Mouse (Mus musculus): Measurements from ENCODE around the gene Inpp5d. TPM values are rescaled to one million over a fixed set of nuclear protein-coding genes. Genes with fewer than 3 reads are reported as not detected.
A peak's percentile ranks its signal among the peaks of the same experiment; 100 is the strongest.

Gene Inpp5d
- 183 and 196 TPM in 2 replicates for total RNA-seq (2017)

DNA sequence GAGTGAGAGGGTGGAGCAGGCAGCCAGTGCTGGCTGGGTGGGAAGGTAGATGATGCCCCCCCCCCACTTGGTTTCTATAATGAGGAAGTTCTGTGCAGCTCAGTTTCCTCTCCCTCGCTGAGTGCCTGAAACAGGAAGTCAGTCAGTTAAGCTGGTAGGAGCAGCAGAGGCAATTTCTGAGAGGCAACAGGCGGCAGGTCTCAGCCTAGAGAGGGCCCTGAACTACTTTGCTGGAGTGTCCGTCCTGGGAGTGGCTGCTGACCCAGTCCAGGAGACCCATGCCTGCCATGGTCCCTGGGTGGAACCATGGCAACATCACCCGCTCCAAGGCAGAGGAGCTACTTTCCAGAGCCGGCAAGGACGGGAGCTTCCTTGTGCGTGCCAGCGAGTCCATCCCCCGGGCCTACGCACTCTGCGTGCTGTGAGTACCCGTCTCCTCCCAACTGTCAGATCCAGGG is at the start of gene Inpp5d:
TSS of gene Inpp5d (plus strand) at position 102 of the 458 bp plus-strand sequence.
- peak; percentile 79 for ATAC-seq (ENCODE audit: extremely low read depth, insufficient number of reproducible peaks, low FRiP score, poor library complexity, severe bottlenecking)

DNA sequence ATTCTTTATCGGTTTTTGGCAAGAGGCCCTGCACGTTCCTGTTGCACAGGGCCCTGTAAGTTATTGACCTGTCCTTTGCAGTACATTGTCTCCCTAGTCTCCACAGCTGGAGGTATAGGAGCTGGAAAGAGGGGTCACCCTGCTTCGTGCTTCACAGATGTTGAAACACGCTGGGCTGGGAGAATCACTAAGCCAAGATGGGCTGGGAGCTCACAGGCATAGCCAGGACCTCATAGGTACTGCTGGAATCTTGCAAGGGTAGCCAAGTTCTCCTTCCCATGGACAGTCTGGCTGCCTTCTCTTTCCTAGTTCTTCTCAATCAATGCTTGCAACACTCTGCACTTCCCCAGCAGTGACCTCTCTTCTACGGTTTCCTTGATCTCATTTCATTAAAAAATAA is 46.9 kb upstream of the Inpp5d start:
- no peak for ATAC-seq (ENCODE audit: extremely low read depth, insufficient number of reproducible peaks, low FRiP score, poor library complexity, severe bottlenecking)

DNA sequence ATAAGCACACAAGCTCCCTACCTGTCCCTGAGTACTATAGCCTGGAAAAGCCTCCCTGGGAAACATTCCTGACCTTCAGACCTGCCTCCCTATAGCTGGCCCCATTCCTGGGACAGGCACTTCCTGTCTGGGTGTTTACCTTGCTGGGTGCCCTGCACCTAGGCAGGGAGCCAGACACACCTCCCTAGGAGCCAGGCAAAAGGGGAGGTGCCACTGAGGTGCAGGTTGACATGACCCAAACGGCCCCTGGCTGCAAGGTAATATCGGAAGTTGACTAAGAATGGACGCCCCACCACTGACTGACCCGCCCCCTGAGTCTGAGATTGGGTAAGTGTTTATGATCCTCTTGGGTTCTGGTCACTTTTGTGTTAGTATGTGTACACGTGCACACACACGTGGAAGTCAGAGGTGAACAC is 46.3 kb upstream of the Inpp5d start, which contains the start of gene Ngef:
TSS of gene Ngef (minus strand) at position 71 of the 416 bp plus-strand sequence.
- ATAC-seq (ENCODE audit: extremely low read depth, insufficient number of reproducible peaks, low FRiP score, poor library complexity, severe bottlenecking) = no peak

DNA sequence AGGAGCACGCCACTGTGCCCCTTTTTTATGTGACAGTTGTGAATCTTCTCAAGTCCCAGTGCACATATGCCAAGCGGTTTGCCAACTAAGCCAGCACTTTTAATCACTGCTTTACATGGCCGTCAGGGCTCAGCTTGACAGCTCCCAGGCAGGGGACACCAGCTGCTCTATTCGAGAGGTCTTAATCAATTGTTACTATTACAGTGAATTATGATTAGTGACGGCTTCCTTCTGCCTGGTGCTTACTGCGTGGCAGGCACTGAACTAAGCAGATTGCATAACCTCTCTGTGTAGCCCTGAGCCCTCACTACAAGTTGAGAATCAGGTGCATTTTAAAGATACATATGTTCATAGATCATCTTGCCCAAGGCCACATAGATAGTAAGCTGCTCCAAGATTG is 45.8 kb upstream of the Inpp5d start:
- ATAC-seq (ENCODE audit: extremely low read depth, insufficient number of reproducible peaks, low FRiP score, poor library complexity, severe bottlenecking) = no peak

DNA sequence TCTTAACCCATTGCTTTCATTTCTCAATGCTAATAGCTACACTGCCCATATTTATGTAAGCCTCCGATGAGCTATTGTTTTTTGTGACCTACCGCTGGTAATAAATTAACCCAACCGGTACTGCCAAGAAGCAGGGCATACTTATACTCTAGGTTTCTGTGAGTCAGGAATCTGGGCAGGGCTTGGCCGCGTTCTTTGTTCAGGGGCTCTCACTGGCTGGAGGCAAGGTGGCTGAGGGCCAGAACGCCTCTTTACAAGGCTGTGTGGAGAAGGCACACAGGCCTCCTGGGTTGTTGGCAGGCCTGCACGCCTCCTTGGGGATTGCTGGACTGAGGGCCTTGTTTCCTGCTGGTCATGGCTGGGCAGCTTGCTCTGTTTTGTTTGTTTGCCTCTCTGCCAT is 45.3 kb upstream of the Inpp5d start:
- no peak for ATAC-seq (ENCODE audit: extremely low read depth, insufficient number of reproducible peaks, low FRiP score, poor library complexity, severe bottlenecking)

DNA sequence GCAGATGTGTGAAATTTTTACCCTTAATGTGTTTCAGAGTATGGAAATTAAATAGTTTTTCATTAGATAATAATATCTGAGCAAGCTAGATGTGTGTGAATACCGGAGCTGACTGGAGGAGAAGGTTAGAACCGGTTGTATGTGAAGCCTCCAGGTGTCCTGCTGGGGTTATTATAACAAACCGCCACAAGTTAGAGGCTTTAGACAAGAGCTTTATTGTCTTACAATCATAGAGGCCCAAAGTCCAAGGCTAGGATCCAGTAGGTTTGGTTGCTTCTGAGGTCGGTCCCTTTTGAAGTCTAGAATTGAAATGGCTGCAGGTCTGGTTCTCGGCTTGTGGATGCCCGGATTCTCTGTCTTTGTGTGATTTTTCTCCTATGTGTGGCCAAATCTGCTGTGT is 41.1 kb upstream of the Inpp5d start:
- no peak for ATAC-seq (ENCODE audit: extremely low read depth, insufficient number of reproducible peaks, low FRiP score, poor library complexity, severe bottlenecking)

DNA sequence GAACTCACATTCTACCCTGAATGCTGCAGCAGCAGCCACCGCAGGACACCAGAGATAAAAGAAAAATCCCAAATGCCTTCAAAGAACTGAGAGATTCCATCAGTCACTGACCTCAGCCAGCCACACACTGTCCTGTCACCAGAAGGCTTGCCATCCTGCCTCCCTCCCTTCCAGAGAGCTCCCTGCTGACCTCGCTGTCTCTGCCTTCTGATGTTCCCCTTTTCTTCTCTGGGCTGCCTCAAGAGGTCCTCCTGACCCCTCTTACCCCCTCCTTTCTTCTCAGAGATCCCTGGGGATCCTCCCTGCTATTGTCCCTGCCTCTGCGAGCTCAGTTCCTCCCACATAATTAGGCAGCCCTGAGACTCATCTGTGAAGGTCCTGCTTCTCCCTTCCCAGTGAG is 39.3 kb upstream of the Inpp5d start:
- no peak for ATAC-seq (ENCODE audit: extremely low read depth, insufficient number of reproducible peaks, low FRiP score, poor library complexity, severe bottlenecking)

DNA sequence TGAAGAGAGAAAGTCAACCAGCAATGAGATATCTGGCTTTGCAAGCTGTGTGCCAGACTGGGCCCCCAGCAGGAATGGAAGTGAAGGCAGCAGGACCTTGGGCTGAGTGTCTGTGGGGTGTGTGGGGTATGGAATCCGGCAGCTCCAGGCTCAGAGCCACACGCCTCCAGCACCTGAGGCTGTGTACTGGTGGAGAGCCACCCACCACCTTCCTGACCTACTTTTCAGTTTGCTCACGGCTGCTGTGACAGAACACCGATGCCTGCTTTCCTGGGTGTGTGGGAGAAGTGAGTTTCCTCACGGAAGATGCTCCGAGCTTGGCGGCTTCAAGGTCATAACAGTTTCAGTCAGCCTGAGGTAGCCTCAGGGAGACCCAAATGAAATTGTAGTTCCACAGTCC is 30.9 kb upstream of the Inpp5d start:
- ATAC-seq (ENCODE audit: extremely low read depth, insufficient number of reproducible peaks, low FRiP score, poor library complexity, severe bottlenecking) = no peak

DNA sequence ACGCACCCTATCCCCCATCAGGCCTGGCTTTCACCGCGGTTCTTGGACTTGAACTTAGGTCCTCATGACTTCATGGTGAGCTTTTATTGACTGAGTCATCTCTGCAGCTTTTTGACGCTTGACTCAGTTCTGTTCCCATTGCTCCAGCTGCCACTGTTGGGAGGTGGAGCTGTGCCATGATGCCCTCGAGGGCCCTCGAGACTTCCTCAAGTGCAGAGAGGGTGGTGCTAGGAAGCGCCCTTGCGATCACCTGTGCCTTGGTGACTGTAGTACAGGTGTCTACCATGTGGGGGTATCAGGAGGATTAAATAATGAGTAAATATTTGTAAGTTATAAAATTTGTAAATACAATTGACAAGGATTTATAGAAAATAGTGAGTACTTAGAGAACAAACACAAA is 30.1 kb upstream of the Inpp5d start:
- no peak for ATAC-seq (ENCODE audit: extremely low read depth, insufficient number of reproducible peaks, low FRiP score, poor library complexity, severe bottlenecking)

DNA sequence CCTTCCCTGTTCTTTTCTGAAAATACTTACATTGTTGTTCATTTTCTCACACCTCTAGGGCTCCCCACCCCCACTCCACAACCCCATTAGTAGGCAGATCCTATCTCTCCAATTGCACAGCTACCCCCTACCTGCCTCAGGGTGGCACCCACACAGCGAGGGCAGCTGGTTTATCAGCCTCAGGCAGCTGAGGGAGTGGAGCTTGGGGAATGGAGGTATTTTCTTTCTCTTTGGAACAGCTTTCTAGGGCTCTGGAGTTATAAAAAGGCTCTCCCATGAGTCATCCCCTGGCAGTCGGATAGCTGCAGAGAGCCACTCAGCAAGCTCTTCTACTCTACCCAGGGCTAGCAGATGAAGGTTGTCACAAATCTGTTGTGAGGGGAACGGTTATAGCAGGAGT is 25.9 kb upstream of the Inpp5d start:
- no peak for ATAC-seq (ENCODE audit: extremely low read depth, insufficient number of reproducible peaks, low FRiP score, poor library complexity, severe bottlenecking)

DNA sequence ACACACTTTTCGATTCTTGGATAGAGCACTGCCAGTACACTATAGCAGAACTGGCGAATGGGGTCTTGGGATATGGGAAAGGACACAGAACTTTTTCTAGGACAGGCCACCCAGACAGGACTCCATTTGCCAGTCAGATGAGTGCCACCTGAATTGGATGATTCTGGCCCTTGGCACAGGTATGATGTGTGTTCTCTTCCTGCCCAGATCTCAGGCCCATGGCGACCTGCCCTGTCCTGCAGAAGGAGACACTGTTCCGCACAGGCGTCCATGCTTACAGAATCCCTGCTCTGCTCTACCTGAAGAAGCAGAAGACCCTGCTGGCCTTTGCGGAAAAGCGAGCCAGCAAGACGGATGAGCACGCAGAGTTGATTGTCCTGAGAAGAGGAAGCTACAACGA is 25.4 kb upstream of the Inpp5d start:
- no peak for ATAC-seq (ENCODE audit: extremely low read depth, insufficient number of reproducible peaks, low FRiP score, poor library complexity, severe bottlenecking)

DNA sequence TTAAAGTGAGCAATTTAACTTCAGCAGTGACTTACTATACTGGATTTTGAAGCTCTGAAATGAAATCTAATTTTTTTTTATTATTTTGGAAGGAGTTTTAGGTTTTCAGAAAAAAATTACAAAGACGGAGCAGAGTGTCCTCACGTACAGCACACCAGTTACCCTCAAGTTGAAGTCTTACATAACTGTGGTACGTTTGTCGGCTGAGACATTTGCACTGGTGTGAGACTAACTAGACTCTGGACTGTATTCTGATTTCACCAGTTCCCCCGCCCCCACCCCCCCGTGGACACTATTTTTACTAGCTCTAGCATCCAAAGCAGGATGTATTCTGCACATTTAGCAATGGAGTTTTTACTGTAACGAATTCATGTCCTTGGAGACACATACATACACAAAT is 19.6 kb upstream of the Inpp5d start:
- no peak for ATAC-seq (ENCODE audit: extremely low read depth, insufficient number of reproducible peaks, low FRiP score, poor library complexity, severe bottlenecking)

DNA sequence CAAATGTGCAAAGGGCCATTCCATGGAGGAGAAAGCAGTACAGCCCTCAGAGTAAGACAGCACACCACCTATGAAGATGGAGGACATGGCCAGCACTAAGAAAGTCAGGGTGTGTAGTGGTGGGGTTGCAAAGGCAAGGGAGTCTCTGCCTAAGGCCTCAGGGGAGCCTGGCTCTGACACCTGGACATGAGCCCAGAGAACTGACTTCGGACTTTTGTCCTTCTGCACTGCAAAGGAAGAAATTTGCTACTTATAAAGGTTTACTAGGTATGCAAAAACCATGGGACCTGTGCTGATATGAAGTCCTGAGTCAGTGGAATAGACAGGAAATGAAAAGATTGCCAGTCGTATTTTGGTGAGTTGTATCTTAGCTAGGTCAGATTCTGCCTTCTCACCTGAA is 18.3 kb upstream of the Inpp5d start:
- no peak for ATAC-seq (ENCODE audit: extremely low read depth, insufficient number of reproducible peaks, low FRiP score, poor library complexity, severe bottlenecking)

DNA sequence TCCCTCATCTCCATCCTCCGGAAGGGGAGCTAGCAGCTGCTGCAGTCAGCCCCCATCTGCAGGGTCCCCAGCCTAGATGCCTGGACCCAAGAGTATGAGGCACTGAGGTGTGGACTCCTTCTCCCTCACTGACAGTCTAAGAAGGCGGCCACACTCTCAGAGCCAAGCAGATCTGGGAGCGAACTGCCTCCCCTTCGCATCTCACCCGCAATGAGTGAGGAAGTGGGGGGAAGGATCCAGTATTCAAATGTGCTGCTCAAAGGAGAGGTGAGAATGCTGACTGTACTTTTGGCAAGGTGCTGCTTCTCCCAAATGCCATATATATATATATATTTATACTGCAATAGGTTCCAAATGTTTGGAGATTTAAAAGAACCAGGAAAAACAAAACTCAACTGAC is 16.7 kb upstream of the Inpp5d start:
- no peak for ATAC-seq (ENCODE audit: extremely low read depth, insufficient number of reproducible peaks, low FRiP score, poor library complexity, severe bottlenecking)

DNA sequence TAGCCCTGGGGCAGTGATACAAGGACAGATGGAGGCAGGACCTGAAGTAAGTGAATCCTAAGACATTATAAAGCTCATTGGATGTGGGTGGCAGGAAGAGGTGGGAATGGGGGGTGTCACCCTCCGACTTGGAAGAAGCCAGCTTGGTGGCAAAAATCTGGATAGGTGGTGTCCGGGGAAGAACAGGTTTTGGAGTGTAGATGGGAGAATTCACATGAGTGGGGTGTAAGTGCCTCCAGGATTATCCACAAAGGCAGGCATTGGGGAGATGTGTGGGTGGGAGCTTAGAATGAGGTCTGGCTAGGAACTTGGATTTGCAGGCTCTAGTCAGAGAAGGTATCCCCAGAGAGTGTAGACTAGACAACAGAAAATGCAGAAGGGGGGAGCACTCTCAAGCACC is 14.8 kb upstream of the Inpp5d start:
- no peak for ATAC-seq (ENCODE audit: extremely low read depth, insufficient number of reproducible peaks, low FRiP score, poor library complexity, severe bottlenecking)

DNA sequence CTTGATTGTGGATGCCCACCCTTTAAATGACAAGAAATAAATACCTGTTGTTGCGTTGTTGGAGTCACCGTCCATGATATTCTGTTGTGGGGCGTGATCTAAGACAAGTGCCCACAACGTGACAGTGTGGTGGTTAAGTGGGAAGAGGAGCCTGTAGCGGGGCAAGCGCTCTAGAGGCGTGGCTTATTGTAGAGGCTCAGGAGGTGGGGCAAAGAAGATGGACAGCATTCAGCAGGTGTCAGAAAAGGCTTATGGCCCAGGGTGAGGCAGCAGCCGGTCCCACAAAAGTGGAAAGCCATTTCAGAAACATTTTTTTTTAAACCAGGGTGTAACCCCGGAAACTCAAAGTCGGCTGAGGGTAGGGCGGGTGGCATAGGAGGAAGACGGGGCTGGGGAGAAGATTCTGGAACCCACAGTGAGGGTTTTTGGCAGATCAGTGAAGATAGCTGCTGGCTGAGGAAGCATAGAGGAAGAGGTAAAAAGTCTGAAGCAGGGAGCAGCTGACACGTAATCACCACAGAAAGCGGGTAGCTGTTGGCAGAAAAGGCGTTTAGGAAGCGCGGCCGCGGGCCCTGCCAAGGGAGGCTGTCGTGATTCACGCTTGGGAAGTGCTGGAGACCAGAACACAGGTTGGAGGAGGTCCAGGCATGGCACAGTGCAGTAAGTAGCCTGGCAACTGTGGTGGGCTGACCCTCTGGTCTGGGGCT is 12.6 kb upstream of the Inpp5d start:
- peak; percentile 63; the same call in 1 of the 2 replicates for ATAC-seq (ENCODE audit: extremely low read depth, insufficient number of reproducible peaks, low FRiP score, poor library complexity, severe bottlenecking)

DNA sequence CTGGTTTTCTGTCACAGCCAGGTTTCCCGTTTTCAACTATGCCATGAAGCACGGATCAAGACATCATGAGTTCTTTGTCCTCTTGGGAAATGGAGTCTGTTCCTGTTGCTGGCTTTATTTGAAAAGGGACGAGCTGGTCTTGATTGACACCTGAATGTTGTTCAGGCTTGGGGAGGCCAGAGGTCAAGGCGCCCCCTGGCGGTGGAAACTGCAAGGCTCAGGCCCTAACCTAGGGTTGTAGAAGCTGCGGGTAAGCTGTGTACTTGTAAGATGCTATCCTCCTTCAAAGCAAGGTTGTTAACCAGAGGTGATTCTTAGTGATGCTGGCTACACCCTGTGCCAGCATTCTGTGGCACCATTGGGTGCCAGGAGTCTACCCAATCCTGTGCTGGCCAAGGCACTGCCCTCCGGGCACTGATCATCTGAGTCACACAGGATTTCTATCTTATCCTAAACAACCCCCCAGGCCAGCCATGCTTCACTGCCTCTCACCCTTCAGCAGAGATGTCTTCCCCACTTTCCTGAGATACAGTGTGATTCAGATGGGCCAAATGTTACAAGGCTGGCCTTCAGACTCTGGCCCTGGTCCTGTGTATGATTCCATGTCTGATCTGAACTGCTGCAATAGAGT is 11.6 kb upstream of the Inpp5d start:
- ATAC-seq (ENCODE audit: extremely low read depth, insufficient number of reproducible peaks, low FRiP score, poor library complexity, severe bottlenecking) = peak; percentile 62; the same call in 1 of the 2 replicates

DNA sequence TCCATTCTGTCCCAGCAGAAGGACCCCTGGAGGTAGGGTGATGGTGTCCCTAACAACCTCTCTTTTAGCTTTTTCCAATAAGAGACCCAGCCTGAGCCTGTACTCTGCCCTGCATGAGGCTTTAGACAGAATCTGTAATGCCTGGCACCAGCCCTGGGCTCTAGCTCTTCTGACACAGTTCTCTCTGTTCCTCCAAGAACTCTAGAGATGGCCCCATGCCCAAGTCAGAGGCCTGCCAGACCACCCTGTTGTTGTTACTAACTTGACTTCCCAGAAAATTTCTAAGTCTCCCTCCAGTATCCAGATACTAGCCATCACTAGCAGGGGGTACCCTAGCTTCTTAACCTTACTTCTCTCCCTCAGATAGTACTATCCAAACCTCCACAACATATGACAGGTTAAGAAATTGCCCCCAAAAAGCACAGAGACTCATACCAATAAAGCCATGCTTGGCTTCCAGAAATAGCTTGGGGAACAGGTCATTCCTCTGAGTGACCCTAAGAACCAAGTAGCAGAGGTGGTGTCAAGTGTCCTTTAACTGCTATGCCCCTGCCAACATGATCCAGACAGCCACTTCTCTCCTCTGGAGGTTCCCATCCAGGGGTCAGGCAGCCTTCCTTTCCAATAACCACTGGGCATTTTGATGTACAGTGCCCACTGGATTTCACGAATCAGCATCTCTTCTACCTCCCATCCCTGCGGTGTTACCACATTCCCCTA is 5.4 kb upstream of the Inpp5d start:
- no peak for ATAC-seq (ENCODE audit: extremely low read depth, insufficient number of reproducible peaks, low FRiP score, poor library complexity, severe bottlenecking)

DNA sequence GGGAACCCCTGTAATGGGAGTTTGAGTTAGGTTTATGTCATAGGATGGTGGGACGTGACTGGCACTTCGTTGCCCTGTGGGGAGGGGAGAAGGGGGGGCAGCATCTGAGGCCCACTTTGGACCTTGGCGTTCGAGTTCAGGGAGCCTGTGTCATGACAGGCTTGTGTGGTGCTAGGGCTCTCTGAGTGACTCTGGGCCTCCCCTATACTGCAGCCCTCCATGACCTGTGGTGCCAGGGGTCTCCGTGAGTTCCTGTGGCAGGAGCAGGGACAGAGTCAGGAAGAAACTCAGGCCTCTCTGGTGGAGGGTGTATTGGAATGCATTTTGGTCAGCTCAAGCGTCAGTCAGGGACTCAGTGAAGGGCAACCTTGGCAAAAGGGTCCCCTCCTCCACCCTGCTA is 581 bp downstream of the Inpp5d start:
- ATAC-seq (ENCODE audit: extremely low read depth, insufficient number of reproducible peaks, low FRiP score, poor library complexity, severe bottlenecking) = peak; percentile 1; the same call in 1 of the 2 replicates

All from neutrophil, adult 5-6 weeks (primary cell).